Mouse (Mus musculus): Measurements from ENCODE around the gene Jade1. TPM values are rescaled to one million over a fixed set of nuclear protein-coding genes. Genes with fewer than 3 reads are reported as not detected.
A peak's percentile ranks its signal among the peaks of the same experiment; 100 is the strongest.

Gene Jade1
- polyA plus RNA-seq, 1 experiment from 2014 or later, result 9.0 TPM

GRCm38 (mm10) chr3:41514683-41515305, 40.7 kb upstream of the Jade1 start:
- Histone ChIP-seq H3K9ac (ENCODE audit: low read length) (no peak overlapping the region), H3K4me3 (ENCODE audit: low read depth, low read length) (no peak overlapping the region), H3K27ac (replicated peaks) (peak overlapping the region; percentile 69), H3K4me2 (replicated peaks; ENCODE audit: low read depth) (no peak overlapping the region), H3K4me1 (replicated peaks; ENCODE audit: control insufficient read depth, insufficient read depth) (no peaks in the 10 kb centered on the region), H3K9me3 (ENCODE audit: control insufficient read depth, low read length) (no peaks in the 10 kb centered on the region), H3K27me3 (ENCODE audit: control insufficient read depth, insufficient read depth, low read length) (no peaks in the 10 kb centered on the region), H3K36me3 (ENCODE audit: control insufficient read depth, insufficient read depth, low read length) (no peaks in the 10 kb centered on the region)
- DNase-seq (ENCODE audit: low spot score) (peak; percentile 45), ATAC-seq (ENCODE audit: low FRiP score, low TSS enrichment) (peak; percentile 84)
- WGBS, result 54% methylated on average over 11 of the region's 11 CpGs
- TF ChIP-seq EP300 (optimal IDR thresholded peaks at IDR 0.05) (no peak), CTCF (IDR thresholded peaks at IDR 0.05; ENCODE audit: low read depth) (peak; percentile 31)

GRCm38 (mm10) chr3:41516961-41517518, 38.5 kb upstream of the Jade1 start:
- Histone ChIP-seq H3K36me3 (ENCODE audit: control insufficient read depth, insufficient read depth, low read length) (no peaks in the 10 kb centered on the region), H3K9ac (ENCODE audit: low read length) (no peak overlapping the region), H3K4me3 (ENCODE audit: low read depth, low read length) (no peak overlapping the region), H3K27ac (replicated peaks) (no peak overlapping the region), H3K4me1 (replicated peaks; ENCODE audit: control insufficient read depth, insufficient read depth) (no peaks in the 10 kb centered on the region), H3K9me3 (ENCODE audit: control insufficient read depth, low read length) (no peaks in the 10 kb centered on the region), H3K27me3 (ENCODE audit: control insufficient read depth, insufficient read depth, low read length) (no peaks in the 10 kb centered on the region), H3K4me2 (replicated peaks; ENCODE audit: low read depth) (no peak overlapping the region)
- DNase-seq (ENCODE audit: low spot score) (no peak), ATAC-seq (ENCODE audit: low FRiP score, low TSS enrichment) (no peak)
- 70% methylated on average over 8 of the region's 8 CpGs for WGBS
- TF ChIP-seq EP300 (optimal IDR thresholded peaks at IDR 0.05), result no peak
- no peak for TF ChIP-seq CTCF (IDR thresholded peaks at IDR 0.05; ENCODE audit: low read depth)

GRCm38 (mm10) chr3:41520925-41521324, 34.6 kb upstream of the Jade1 start:
- DNase-seq (ENCODE audit: low spot score) (no peak), ATAC-seq (ENCODE audit: low FRiP score, low TSS enrichment) (no peak)
- H3K4me2 ChIP-seq (replicated peaks; ENCODE audit: low read depth), result no peak overlapping the region
- H3K4me3 ChIP-seq (ENCODE audit: low read depth, low read length), result no peak overlapping the region
- H3K9me3 ChIP-seq (ENCODE audit: control insufficient read depth, low read length), result no peaks in the 10 kb centered on the region
- H3K4me1 ChIP-seq (replicated peaks; ENCODE audit: control insufficient read depth, insufficient read depth), result no peaks in the 10 kb centered on the region
- TF ChIP-seq EP300 (optimal IDR thresholded peaks at IDR 0.05) (no peak), CTCF (IDR thresholded peaks at IDR 0.05; ENCODE audit: low read depth) (no peak)
- H3K36me3 ChIP-seq (ENCODE audit: control insufficient read depth, insufficient read depth, low read length), result no peaks in the 10 kb centered on the region
- no peak overlapping the region for H3K9ac ChIP-seq (ENCODE audit: low read length)
- H3K27me3 ChIP-seq (ENCODE audit: control insufficient read depth, insufficient read depth, low read length), result no peaks in the 10 kb centered on the region
- 79% methylated on average over 4 of the region's 4 CpGs for WGBS
- H3K27ac ChIP-seq (replicated peaks), result no peak overlapping the region

GRCm38 (mm10) chr3:41521733-41522132, 33.8 kb upstream of the Jade1 start:
- Histone ChIP-seq H3K4me3 (ENCODE audit: low read depth, low read length) (no peak overlapping the region), H3K27ac (replicated peaks) (peak overlapping the region; percentile 78), H3K9me3 (ENCODE audit: control insufficient read depth, low read length) (no peaks in the 10 kb centered on the region), H3K36me3 (ENCODE audit: control insufficient read depth, insufficient read depth, low read length) (no peaks in the 10 kb centered on the region), H3K27me3 (ENCODE audit: control insufficient read depth, insufficient read depth, low read length) (no peaks in the 10 kb centered on the region), H3K4me1 (replicated peaks; ENCODE audit: control insufficient read depth, insufficient read depth) (no peaks in the 10 kb centered on the region), H3K4me2 (replicated peaks; ENCODE audit: low read depth) (no peak overlapping the region), H3K9ac (ENCODE audit: low read length) (no peak overlapping the region)
- 44% methylated on average over 3 of the region's 3 CpGs for WGBS
- ATAC-seq (ENCODE audit: low FRiP score, low TSS enrichment), result peak; percentile 59; the same call in 1 of the 2 replicates
- TF ChIP-seq EP300 (optimal IDR thresholded peaks at IDR 0.05), result peak; percentile 48
- TF ChIP-seq CTCF (IDR thresholded peaks at IDR 0.05; ENCODE audit: low read depth), result no peak
- DNase-seq (ENCODE audit: low spot score), result no peak

- WGBS, result 31% methylated on average over 18 of the region's 18 CpGs
- Histone ChIP-seq H3K36me3 (ENCODE audit: control insufficient read depth, insufficient read depth, low read length) (no peaks in the 10 kb centered on the region), H3K9ac (ENCODE audit: low read length) (no peak overlapping the region), H3K27me3 (ENCODE audit: control insufficient read depth, insufficient read depth, low read length) (no peaks in the 10 kb centered on the region), H3K4me1 (replicated peaks; ENCODE audit: control insufficient read depth, insufficient read depth) (no peaks in the 10 kb centered on the region), H3K9me3 (ENCODE audit: control insufficient read depth, low read length) (no peaks in the 10 kb centered on the region), H3K27ac (replicated peaks) (peak overlapping the region; percentile 78), H3K4me2 (replicated peaks; ENCODE audit: low read depth) (peak overlapping the region; percentile 11; the same call in 1 of the 2 replicates), H3K4me3 (ENCODE audit: low read depth, low read length) (no peak overlapping the region)
- ATAC-seq (ENCODE audit: low FRiP score, low TSS enrichment) (peak; percentile 83), DNase-seq (ENCODE audit: low spot score) (peak; percentile 44)
- no peak for TF ChIP-seq EP300 (optimal IDR thresholded peaks at IDR 0.05)
These were observed 33.1 kb upstream of the Jade1 start for GRCm38 (mm10) chr3:41522226-41523005.

- Histone ChIP-seq H3K4me3 (ENCODE audit: low read depth, low read length) (no peak overlapping the region), H3K36me3 (ENCODE audit: control insufficient read depth, insufficient read depth, low read length) (no peaks in the 10 kb centered on the region), H3K4me2 (replicated peaks; ENCODE audit: low read depth) (peak overlapping the region; percentile 11; the same call in 1 of the 2 replicates), H3K27me3 (ENCODE audit: control insufficient read depth, insufficient read depth, low read length) (no peaks in the 10 kb centered on the region), H3K27ac (replicated peaks) (peak overlapping the region; percentile 78), H3K4me1 (replicated peaks; ENCODE audit: control insufficient read depth, insufficient read depth) (no peaks in the 10 kb centered on the region), H3K9me3 (ENCODE audit: control insufficient read depth, low read length) (no peaks in the 10 kb centered on the region), H3K9ac (ENCODE audit: low read length) (no peak overlapping the region)
- peak; percentile 72; the same call in 1 of the 2 replicates for ATAC-seq (ENCODE audit: low FRiP score, low TSS enrichment)
- 33% methylated on average over 2 of the region's 2 CpGs for WGBS
- no peak for DNase-seq (ENCODE audit: low spot score)
- no peak for TF ChIP-seq EP300 (optimal IDR thresholded peaks at IDR 0.05)
- no peak for TF ChIP-seq CTCF (IDR thresholded peaks at IDR 0.05; ENCODE audit: low read depth)
These were observed 32.5 kb upstream of the Jade1 start for GRCm38 (mm10) chr3:41523006-41523375.

Data from stomach, postnatal 0 days (tissue).